Mouse (Mus musculus) thymus, adult 18-20 months (tissue): ENCODE data around the gene Dnmt1.

Experiments
- DNase-seq, 2 experiments: peaks; one replicate each; pipeline ENCODE4 v3.0.0; 2022; ENCODE audit warnings: mixed read lengths in 2 of 2

The Dnmt1 gene

GRCm38 (mm10) chr9:20878041-20878709 is 81.5 kb downstream of the Dnmt1 start:
- DNase-seq = peak; percentile 98 to 99

GRCm38 (mm10) chr9:20877118-20878040 is 82.3 kb downstream of the Dnmt1 start:
- DNase-seq = no peak

- DNase-seq = no peak
These were observed 83.2 kb downstream of the Dnmt1 start for GRCm38 (mm10) chr9:20876318-20877117.

- no peak for DNase-seq
These were observed 84.5 kb downstream of the Dnmt1 start for GRCm38 (mm10) chr9:20875021-20875790.

GRCm38 (mm10) chr9:20873521-20873920 is 86.2 kb downstream of the Dnmt1 start:
- no peak for DNase-seq

GRCm38 (mm10) chr9:20872991-20873390 is 86.7 kb downstream of the Dnmt1 start:
- no peak for DNase-seq

GRCm38 (mm10) chr9:20870211-20871173 is 89.2 kb downstream of the Dnmt1 start:
- no peak for DNase-seq

GRCm38 (mm10) chr9:20869246-20869645 is 90.4 kb downstream of the Dnmt1 start:
- DNase-seq = no peak

GRCm38 (mm10) chr9:20868448-20869001 is 91.2 kb downstream of the Dnmt1 start, which contains the start of gene A230050P20Rik:
Gene A230050P20Rik (plus strand): TSS chr9:20868642.
- DNase-seq = no peak

- no peak for DNase-seq
These were observed 92.8 kb downstream of the Dnmt1 start for GRCm38 (mm10) chr9:20866879-20867278.

- DNase-seq = no peak
These were observed 97.5 kb downstream of the Dnmt1 start for GRCm38 (mm10) chr9:20862225-20862624.

- no peak for DNase-seq
These were observed 97.9 kb downstream of the Dnmt1 start for GRCm38 (mm10) chr9:20861821-20862220.

- DNase-seq = no peak
These were observed 99.8 kb downstream of the Dnmt1 start for GRCm38 (mm10) chr9:20859926-20860325.
